Mouse (Mus musculus) mouse embryonic stem cell (cell line): ENCODE measurements around the gene Gm5741.

ENCODE experiments used
- in situ Hi-C, 2 experiments: fragments of 300-500 bp; cut with MboI; formaldehyde crosslinking; loops; 1 replicate in 1 of 2; 3 replicates in 1 of 2; pipeline ENCODE4 v1.14.3; 2019 to 2020; ENCODE audit warnings: low sequenced_read_pairs in 2 of 2, low pct_unique_long_range_greater_than_20kb in 1 of 2, mixed read lengths in 1 of 2; ENCODE audit not compliant: unreplicated experiment in 1 of 2

Gm5741 gene

DNA sequence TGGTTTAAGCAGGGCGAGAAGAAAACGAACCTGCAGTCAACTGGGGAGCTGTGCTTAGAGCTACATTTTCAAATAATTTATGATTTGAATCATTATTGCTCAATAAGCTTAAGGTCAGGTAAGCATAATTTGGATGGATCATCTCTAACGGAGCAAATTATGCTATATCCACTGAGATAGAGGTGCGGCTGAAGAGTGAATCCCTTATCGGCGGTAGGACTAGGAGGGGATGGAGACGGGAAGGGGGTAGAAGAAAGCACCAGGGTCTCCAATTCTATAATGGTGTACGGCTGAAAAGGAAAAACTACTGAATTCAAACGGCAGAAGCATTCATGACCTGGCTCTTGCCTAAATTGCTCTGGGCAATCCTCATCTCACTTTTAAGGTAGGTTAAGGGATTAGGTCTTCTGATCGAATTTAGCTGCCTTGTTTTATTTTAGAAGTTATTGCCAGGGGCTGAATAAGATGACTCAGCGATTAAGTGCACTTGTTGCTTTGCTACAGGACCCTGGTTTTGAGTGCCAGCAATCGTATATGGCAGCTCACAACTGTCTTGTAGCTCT lies 32.5 kb downstream of the Gm5741 start:
- in situ Hi-C loops, result no loop called here

DNA sequence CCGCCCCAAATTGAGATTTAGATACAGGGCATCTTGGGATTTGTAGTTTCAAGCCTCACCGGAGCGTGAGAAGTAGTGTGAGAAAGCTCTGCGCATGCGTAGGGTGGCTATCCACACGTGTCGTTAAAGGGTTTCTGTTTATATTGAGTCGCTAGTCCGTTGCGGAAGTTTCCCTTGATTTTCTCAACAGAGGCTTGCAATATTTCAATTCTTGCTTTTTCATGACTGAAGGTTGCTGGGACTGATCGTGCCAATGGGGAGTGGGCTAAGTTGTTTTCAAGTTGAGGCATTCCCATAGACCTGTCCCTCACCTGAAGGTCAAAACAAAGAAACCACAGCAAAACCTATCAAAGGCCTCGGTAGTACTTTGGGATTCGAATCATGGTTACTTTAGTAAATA lies 33.0 kb downstream of the Gm5741 start:
- in situ Hi-C loops, result no loop called here

DNA sequence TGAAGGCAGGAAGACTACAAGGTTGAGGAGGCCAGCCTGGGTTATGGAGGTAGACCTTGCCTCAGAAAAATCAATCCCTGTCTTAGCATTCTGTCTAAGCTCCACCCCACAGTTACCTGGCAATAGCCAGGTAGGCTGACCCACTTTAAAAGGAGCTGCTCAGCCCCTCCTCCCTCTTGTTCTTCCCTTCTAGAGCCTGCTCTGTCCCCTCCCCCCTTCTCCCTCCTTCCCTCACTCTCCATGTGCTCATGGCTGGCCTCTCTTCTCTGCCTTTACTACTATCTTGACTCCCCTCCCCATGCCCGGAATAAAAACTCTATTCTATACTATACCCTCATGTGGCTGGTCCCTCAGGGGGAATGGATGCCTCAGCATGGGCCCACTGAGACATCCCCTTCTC lies 33.9 kb downstream of the Gm5741 start:
- in situ Hi-C loops, result no loop called here

DNA sequence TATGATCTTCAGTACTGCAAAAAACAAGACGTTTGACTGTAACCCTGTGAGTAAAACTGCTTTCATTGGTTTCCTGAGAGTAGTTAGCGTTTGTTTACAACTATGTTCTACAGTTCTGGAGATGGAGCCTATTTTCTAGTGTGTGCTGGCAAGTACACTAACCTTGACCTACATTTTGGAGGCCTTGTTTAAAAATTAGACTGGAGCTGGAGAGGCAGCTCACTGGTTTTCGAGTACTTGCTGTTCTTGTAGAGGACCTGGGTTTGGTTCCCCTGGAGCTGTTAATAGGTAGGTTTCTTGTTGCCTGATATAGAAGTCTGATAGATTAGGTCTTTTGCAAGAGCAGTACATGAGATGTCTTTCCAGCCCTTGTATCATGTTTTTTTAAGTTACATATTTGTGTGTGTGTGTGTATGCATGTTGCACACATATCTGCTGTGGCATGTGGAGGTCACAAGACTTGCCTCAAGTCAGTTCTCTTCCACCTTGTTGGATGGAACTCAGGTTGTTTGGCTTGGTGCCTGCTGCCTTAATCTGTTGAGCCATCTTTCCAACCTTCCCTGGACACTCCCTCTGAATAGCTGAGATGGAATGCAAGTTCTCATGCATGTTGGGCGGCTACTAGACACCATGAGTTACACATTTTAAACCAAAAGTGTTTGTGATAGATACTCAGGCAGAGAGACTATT lies 35.0 kb downstream of the Gm5741 start:
- in situ Hi-C loops, result no loop called here

DNA sequence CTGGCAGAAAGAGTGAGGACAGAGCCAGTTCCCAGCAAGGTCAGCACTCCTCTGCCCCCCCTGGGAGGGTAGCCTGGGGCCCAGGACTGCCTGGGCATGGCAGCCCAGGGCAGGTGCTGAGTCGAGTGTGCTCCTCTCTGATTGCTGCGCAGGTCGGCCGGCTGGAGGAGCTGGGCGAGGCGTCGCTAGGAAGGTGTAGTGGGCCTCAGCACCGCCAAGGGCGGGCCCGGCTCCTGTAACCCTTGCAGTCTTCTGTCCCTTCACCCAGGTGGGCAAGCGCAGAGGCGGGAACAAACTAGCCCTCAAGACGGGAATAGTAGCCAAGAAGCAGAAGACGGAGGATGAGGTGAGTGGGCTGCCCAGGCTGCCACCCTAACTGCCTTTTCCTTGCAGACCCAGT lies 38.5 kb downstream of the Gm5741 start:
- in situ Hi-C loops, result no loop called here

DNA sequence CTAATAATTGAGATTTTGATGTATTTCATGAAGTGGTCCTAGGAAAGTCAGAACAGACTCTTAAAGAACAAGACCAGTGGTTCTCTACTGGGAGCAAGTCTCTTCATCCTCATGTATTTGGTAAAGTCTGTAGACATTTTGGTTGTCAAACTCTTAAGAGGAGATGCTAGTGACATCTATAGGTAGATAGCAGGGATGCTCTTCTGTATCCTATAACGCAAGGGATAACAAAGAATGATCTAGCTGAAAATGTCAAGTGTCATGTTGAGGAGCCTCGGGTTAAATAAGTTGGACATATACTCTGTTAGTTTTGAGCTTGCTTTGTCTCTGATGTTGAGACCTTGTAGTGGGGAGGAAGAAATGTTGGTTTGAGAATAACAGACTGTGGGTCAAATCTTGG lies 39.9 kb downstream of the Gm5741 start:
- in situ Hi-C loops, result no loop called here

DNA sequence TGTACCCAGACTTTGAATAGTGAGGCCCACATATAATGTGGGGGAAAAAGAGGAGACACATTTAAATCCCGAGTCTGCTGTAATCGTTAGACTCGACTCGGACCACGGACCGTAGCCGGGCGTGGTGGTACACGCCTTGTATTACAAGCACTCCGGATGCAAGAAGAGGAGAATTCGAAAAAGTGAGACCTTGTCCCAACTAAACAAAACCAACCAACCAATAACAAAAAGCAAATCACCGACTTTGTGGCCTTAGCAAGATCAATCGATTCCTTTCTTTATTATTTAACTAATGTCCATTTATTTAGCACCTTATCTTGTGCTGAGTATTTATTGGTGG lies 40.3 kb downstream of the Gm5741 start:
- in situ Hi-C loops, result no loop called here

DNA sequence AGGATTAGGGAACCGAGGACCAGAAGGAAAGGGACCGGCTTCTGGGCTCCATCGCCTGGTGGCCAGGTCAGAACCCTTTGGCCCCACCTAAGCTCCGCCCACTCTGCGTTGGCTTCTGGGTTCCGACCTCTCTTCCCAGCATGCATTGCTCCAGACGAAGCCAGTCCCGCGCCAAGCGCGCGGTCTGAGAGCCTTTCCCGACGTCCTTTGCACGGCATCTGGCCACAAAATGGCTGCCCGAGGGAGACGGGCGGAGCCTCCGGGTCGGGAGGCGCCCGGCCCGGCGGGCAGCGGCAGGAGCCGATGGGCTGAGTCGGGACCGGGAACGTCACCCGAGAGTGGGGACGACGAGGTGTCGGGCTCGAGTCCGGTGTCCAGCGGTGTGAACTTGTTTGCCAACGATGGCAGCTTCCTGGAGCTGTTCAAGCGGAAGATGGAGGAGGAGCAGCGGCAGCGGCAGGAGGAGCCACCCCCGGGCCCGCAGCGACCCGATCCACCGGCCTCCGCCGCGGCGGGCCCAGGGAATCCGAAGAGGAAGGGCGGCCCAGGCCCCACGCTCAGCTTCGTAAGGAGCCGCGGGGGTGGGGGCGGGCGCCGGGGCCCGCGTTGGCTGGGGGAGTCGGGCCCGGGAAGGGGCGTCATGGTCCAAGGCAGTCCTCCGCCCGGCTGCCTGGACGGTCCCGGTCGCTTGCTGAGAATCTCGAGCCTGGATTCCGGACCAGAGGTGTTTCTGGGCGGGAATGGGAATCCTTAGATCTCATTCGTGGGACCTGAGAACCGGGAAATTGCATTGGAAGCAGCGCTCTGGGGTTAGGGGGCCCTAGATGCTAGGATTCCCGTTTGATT lies 40.9 kb downstream of the Gm5741 start, which contains the start of gene Trir:
Gene Trir (plus strand): TSS at position 154 of the 846 bp plus-strand sequence.
- in situ Hi-C loops, result no loop called here

DNA sequence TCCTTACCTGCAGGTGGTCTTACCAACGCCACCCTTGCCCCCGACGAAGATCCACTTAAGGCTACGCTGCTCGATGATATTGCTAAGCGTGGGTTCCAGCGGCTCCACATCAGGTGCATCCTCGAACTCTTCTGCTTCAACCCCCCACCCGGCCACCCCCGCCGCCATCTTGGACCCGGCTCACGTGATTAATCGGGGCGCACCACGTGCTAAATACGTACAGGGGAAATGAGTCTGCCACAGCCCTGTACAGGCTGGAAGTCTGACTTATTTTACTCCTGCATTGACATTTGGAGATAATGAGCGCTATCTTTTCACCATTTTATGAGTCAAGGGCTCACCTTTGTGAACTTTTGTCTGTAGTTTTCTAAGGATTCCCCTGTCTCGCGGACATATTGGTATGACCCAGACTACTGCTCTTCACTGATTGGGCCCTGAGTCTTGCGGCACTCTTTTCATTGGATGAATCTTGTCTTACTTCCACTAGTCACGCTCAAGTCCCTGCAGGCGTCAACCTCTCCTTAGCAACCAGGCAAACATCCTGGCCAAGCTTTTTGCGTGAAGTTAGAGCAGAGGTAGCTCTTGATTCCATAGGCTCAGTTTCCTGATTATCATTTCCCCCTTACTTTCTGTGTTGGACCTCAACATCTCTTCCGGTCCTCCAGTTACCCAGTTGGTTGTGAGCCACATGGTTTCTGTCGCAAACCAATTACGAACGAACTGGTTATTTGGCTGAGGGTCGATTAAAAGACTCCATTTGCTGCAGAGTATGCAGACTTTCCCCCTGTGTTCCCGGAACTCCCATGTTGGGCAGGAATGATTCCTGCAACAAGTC lies 42.5 kb downstream of the Gm5741 start, which contains the start of gene Asna1:
Gene Asna1 (minus strand): TSS at position 184 of the 835 bp plus-strand sequence.
- in situ Hi-C loops, result no loop called here

DNA sequence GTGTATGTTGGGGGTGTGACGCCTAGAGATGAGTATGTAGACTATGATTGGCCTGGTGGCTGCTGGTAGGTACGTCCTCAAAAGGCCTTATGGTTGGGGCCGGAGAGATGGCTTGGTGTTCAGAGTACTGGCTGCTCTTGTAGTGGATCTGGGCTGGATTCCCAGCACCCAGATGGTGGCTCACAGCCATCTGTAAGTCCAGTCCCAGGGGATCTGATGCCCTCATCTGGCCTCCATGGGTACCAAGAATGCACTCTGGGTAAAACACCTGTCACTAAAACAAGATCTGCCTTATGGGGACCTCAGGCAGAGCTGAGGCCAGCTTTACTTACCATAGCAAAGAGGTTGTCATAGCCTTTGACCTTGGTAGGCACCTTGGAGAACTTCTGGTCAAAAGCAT lies 43.9 kb downstream of the Gm5741 start:
- in situ Hi-C loops, result no loop called here

DNA sequence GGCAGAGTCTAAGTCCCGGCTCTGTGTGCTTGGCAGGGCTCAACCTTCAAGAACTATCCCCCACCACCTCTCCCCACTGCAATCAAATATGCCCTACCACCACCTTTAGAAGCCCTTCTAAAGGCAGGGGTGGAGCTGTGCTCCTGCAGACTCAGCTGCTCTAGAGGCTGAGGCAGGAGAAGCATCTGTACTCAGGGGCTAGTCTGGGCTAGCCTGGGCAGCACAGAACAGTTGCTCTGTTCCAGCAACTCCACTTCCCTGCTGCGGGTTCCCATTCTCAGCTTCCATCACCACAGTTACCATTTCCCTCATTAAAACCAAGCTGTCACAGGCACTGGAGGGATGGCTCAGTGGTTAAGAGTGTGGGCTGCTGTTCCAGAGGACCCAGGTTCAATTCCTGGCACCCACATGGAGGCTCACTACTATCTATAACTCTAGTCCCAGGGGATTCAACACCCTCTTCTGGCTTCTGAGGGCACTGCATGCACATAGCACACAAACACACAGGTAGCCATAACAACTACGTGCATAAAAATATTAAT lies 46.2 kb downstream of the Gm5741 start:
- in situ Hi-C loops, result no loop called here
